Mouse (Mus musculus) midbrain, embryonic 15.5 days (tissue): ENCODE results near the gene Gm47955. TPM values are rescaled to one million over a fixed set of nuclear protein-coding genes. Genes with fewer than 3 reads are reported as not detected.
"Not testable (repeated sequence)": the region's sequence is repeated elsewhere in the genome, so short reads cannot be mapped to it uniquely, and the experiment has no call there.

Experiments
- ATAC-seq: fragments of 200-750 bp; cut with Nextera tagmentation; replicated peaks from 2 replicates; pipeline ENCODE4 v1.8.0; 2017; ENCODE audit warnings: moderate TSS enrichment
- H3K27ac ChIP-seq: fragments of 300-500 bp; sonication (generic); 2 replicates; pipeline ENCODE4 v1.5.1; 2015; ENCODE audit warnings: mild to moderate bottlenecking, inconsistent platforms
- H3K27me3 ChIP-seq: fragments of 300-500 bp; sonication (generic); replicated peaks from 2 replicates; pipeline ENCODE4 v1.6.1; 2015; ENCODE audit warnings: inconsistent platforms
- H3K36me3 ChIP-seq: fragments of 300-500 bp; sonication (generic); replicated peaks from 2 replicates; pipeline ENCODE4 v1.6.1; 2015; ENCODE audit warnings: inconsistent platforms
- H3K4me1 ChIP-seq: fragments of 300-500 bp; sonication (generic); 2 replicates; pipeline ENCODE4 v1.6.1; 2015; ENCODE audit warnings: inconsistent platforms
- H3K4me2 ChIP-seq: fragments of 300-500 bp; sonication (generic); 2 replicates; pipeline ENCODE4 v1.6.1; 2015; ENCODE audit warnings: inconsistent platforms, mild to moderate bottlenecking, moderate library complexity
- H3K4me3 ChIP-seq: fragments of 300-500 bp; sonication (generic); 2 replicates; pipeline ENCODE4 v1.5.1; 2015; ENCODE audit warnings: mild to moderate bottlenecking, inconsistent platforms
- H3K9ac ChIP-seq: fragments of 300-500 bp; sonication (generic); 2 replicates; pipeline ENCODE4 v1.6.1; 2015; ENCODE audit warnings: mild to moderate bottlenecking, inconsistent platforms
- H3K9me3 ChIP-seq: fragments of 300-500 bp; sonication (generic); 2 replicates; pipeline ENCODE4 v1.6.1; 2016; ENCODE audit warnings: inconsistent platforms
- WGBS: fragments of 180-500 bp; shearing (Covaris S2); methylation state at CpG from one replicate; pipeline ENCODE4 v1.1.7; 2015; ENCODE audit warnings: mixed read lengths; 5-methylcytosine and 5-hydroxymethylcytosine counted together
- polyA plus RNA-seq: library from polyadenylated mRNA; unstranded; fragments of >200 nt; fragmentation: Nextera tagmentation; extraction: Ambion mirVana; gene quantifications from 2 replicates; pipeline ENCODE4 v1.2.1, GENCODE M21; 2015

Gm47955 gene
- polyA plus RNA-seq = not detected in 2 replicates

DNA sequence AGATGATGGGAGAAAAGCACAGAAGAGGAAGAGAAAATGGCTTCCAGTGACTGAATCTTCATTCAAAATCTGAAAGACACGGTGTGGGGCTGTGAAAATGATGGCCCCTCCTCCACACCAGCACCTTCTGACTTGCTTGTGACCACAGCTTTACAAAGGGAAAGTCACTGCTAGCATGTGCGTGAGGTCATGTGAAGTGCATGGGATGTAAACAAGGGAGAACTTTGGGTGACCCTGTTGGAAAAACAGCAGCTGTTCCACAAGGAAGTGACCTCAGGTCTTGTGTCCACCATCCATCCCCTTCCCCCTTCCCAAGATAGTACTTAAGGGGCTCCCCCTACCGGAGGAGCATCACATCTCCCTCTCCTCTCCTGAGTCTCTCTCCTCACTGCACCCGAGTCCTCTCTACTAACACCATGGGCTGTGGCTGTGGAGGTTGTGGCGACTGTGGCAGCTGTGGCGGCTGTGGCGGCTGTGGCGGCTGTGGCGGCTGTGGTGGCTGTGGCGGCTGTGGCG lies at the start of gene Gm47955:
Gene Gm47955, plus strand, starts transcription at position 417 of the 516 bp plus-strand sequence.
- Histone ChIP-seq H3K27me3 (no peaks in the 10 kb centered on the region), H3K4me2 (no peak within 1 kb of the TSS), H3K36me3 (no peaks in the 10 kb centered on the region), H3K4me3 (no peak within 1 kb of the TSS), H3K9me3 (no peaks in the 10 kb centered on the region), H3K27ac (no peak within 1 kb of the TSS), H3K9ac (no peak within 1 kb of the TSS), H3K4me1 (no peaks in the 10 kb centered on the region)
- no peak for ATAC-seq
- WGBS = 92% methylated on average over 11 of the region's 11 CpGs

DNA sequence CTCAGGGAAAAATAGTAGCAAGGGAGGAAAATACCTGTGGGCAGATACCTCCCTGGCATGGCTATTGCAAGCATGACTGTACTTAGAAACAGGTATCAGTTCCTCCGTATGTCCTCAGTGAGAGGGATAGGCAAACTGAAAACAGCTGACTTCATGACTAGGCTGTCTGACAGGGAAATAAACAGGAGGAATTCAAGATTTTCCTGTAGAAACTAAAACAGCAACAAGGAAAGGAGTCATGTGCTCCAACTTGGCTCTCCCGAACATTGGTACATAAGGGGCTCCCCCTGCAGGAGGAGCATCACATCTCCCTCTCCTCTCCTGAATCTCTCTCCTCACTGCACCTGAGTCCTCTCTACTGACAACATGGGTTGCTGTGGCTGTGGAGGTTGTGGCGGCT lies 47.1 kb upstream of the Gm47955 start, which contains the start of gene A030005L19Rik:
Gene A030005L19Rik, plus strand, starts transcription at position 301 of the 400 bp plus-strand sequence.
- Histone ChIP-seq H3K27me3 (no peaks in the 10 kb centered on the region), H3K27ac (no peak within 1 kb of the TSS), H3K9me3 (no peaks in the 10 kb centered on the region), H3K4me3 (no peak within 1 kb of the TSS), H3K4me2 (no peak within 1 kb of the TSS), H3K4me1 (no peaks in the 10 kb centered on the region), H3K36me3 (no peaks in the 10 kb centered on the region), H3K9ac (no peak within 1 kb of the TSS)
- ATAC-seq = no peak
- 94% methylated on average over 3 of the region's 3 CpGs for WGBS

DNA sequence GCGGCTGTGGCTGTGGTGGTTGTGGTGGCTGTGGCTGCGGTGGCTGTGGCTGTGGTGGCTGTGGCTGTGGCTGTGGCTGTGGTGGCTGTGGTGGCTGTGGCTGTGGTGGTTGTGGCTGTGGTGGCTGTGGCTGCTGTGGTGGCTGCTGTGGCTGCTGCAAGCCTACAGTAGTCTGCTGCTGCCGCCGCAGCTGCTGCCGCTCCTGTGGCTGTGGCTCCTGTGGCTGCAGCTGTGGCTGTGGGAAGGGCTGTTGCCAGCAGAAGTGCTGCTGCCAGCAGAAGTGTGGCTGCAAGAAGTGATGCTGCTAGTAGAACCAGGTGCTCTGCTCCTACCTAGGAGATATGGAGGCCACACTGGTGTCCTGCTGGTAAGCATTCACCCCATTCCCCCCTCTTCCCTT lies 46.7 kb upstream of the Gm47955 start:
- H3K4me2 ChIP-seq, H3K27me3 ChIP-seq, H3K9me3 ChIP-seq, ATAC-seq, H3K4me3 ChIP-seq, H3K27ac ChIP-seq, H3K9ac ChIP-seq, H3K4me1 ChIP-seq, H3K36me3 ChIP-seq: not testable (repeated sequence)
- WGBS = 96% methylated on average over 5 of the region's 5 CpGs

DNA sequence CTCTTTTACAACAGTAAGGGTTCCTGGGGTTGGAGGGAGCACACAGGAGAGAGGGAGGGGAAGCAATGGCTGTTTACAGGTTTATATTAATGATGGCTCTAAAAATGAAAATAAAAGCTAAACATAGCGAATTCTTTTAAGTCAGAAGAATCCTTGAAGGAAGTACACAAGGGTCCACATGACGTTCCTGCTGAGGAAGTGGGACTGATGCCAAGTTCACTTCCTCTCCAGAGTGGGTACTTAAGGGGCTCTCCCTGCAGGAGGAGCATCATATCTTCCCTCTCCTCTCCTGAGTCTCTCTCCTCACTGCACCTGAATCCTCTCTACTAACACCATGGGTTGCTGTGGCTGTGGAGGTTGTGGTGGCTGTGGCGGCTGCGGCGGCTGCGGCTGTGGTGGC lies 35.4 kb upstream of the Gm47955 start, which contains the start of gene A030014E15Rik:
Gene A030014E15Rik, plus strand, starts transcription at position 268 of the 400 bp plus-strand sequence.
- no peak within 1 kb of the TSS for H3K27ac ChIP-seq
- WGBS = 92% methylated on average over 6 of the region's 6 CpGs
- H3K4me2 ChIP-seq = no peak within 1 kb of the TSS
- H3K9me3 ChIP-seq = no peaks in the 10 kb centered on the region
- H3K9ac ChIP-seq = no peak within 1 kb of the TSS
- no peak for ATAC-seq
- no peaks in the 10 kb centered on the region for H3K4me1 ChIP-seq
- H3K27me3 ChIP-seq = no peaks in the 10 kb centered on the region
- no peak within 1 kb of the TSS for H3K4me3 ChIP-seq
- no peaks in the 10 kb centered on the region for H3K36me3 ChIP-seq

DNA sequence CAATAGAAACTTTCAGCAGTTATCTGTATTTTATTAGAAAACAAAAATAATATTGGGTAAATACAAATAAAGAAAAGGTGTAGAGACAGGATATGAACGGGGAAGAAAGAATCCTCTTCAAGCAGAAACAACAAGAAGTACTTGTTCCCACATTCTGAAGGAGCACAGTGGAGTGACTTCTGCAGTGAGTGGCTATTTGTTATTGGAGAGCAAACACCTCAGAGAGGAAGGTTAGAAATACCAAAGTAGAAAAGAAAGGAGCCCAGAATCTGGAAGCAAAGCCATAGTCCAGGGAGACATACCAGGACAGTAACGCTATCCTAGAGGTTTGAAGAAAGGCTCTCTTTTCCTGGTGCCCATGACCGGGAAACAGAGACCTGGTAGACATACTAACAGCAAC lies 29.5 kb upstream of the Gm47955 start:
- not testable (repeated sequence) for H3K4me3 ChIP-seq, H3K27ac ChIP-seq, H3K9me3 ChIP-seq, H3K4me2 ChIP-seq, H3K4me1 ChIP-seq, H3K27me3 ChIP-seq, ATAC-seq, H3K9ac ChIP-seq, H3K36me3 ChIP-seq
- 95% methylated on average over 3 of the region's 3 CpGs for WGBS

DNA sequence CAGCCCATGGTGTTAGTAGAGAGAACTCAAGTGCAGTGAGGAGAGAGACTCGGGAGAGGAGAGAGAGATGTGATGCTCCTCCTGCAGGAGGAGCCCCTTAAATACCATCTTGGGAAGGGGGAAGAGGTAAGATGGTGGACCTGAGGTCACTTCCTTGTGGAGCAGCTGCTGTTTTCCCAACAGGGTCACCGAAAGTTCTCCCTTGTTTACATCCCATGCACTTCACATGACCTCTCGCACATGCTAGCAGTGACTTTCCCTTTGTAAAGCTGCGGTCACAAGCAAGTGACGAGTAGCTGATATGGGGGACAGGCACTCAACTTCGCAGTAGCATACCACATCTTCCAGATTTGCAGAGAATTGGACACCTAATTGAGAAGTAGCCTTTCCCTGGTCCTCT lies 28.8 kb upstream of the Gm47955 start, which contains the start of gene Gm6217:
Gene Gm6217, minus strand, starts transcription at position 74 of the 400 bp plus-strand sequence.
- H3K9ac ChIP-seq = not testable (repeated sequence)

DNA sequence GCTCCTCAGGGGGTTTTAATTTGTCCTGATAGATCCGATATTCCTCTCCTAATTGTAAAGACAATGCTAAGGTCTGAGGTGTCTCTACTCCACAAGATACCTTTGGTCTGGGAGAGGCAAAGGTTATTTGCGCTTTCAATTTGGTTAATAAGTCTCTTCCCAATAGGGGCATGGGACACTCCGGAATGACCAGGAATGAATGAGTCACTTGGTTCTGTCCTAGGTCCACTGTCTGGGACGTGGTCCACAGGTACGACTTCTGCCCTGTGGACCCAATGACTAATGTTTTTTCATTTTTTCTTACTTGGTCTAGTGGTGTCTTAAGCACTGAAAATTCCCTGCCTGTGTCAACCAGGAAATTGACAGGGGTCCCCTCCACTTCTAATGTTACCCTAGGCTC lies 21.4 kb upstream of the Gm47955 start:
- H3K36me3 ChIP-seq = no peaks in the 10 kb centered on the region
- ATAC-seq = no peak
- H3K27ac ChIP-seq = no peak overlapping the region
- H3K4me2 ChIP-seq = no peak overlapping the region
- H3K4me1 ChIP-seq = no peaks in the 10 kb centered on the region
- no peak overlapping the region for H3K9ac ChIP-seq
- no peaks in the 10 kb centered on the region for H3K27me3 ChIP-seq
- 92% methylated on average over 5 of the region's 5 CpGs for WGBS
- no peaks in the 10 kb centered on the region; the same call in 1 of the 2 replicates for H3K9me3 ChIP-seq
- no peak overlapping the region for H3K4me3 ChIP-seq

More for the DNA sequence above, 28.8 kb upstream of the Gm47955 start, which contains the start of gene Gm6217:
- ATAC-seq, H3K4me1 ChIP-seq, H3K27me3 ChIP-seq, H3K4me2 ChIP-seq, H3K27ac ChIP-seq, H3K36me3 ChIP-seq, H3K9me3 ChIP-seq, H3K4me3 ChIP-seq: not testable (repeated sequence)
- no CpG with 5 or more reads among the region's 6 CpGs for WGBS

DNA sequence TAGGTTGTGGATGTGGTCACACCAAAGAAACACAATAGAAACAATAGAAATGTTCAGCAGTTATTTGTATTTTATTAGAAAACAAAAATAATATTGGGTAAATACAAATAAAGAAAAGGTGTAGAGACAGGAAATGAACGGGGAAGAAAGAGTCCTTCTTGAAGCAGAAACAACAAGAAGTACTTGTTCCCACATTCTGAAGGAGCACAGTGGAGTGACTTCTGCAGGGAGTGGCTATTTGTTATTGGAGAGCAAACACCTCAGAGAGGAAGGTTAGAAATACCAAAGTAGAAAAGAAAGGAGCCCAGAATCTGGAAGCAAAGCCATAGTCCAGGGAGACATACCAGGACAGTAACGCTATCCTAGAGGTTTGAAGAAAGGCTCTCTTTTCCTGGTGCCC lies 17.6 kb upstream of the Gm47955 start:
- H3K4me2 ChIP-seq, H3K4me1 ChIP-seq, H3K27me3 ChIP-seq, H3K9me3 ChIP-seq, H3K9ac ChIP-seq, ATAC-seq, H3K27ac ChIP-seq, H3K36me3 ChIP-seq, H3K4me3 ChIP-seq: not testable (repeated sequence)
- WGBS = 99% methylated on average over 2 of the region's 2 CpGs

DNA sequence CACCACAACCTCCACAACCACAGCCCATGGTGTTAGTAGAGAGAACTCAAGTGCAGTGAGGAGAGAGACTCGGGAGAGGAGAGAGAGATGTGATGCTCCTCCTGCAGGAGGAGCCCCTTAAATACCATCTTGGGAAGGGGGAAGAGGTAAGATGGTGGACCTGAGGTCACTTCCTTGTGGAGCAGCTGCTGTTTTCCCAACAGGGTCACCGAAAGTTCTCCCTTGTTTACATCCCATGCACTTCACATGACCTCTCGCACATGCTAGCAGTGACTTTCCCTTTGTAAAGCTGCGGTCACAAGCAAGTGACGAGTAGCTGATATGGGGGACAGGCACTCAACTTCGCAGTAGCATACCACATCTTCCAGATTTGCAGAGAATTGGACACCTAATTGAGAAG lies 16.8 kb upstream of the Gm47955 start, which contains the start of gene A030003K21Rik:
Gene A030003K21Rik, minus strand, starts transcription at position 94 of the 400 bp plus-strand sequence.
- WGBS = no CpG with 5 or more reads among the region's 6 CpGs
- not testable (repeated sequence) for H3K4me3 ChIP-seq, H3K4me1 ChIP-seq, H3K9ac ChIP-seq, H3K36me3 ChIP-seq, H3K27ac ChIP-seq, H3K4me2 ChIP-seq, H3K27me3 ChIP-seq, H3K9me3 ChIP-seq, ATAC-seq

DNA sequence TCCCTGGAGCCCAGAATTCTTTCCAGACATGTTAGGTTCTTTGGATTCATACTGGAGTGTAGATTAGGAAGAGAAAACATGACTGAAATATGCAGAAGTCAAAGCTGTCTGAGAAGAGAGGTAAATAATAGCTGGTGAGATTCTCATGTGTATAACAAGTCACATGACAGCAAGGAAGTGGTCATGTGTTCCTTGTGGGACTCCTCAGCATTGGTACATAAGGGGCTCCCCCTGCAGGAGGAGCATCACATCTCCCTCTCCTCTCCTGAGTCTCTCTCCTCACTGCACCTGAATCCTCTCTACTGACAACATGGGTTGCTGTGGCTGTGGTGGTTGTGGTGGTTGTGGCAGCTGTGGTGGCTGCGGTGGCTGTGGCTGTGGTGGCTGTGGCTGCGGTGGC lies 14.1 kb upstream of the Gm47955 start:
- not testable (repeated sequence) for H3K27me3 ChIP-seq, H3K9ac ChIP-seq, H3K27ac ChIP-seq, H3K4me3 ChIP-seq, H3K4me1 ChIP-seq, H3K36me3 ChIP-seq, H3K4me2 ChIP-seq, H3K9me3 ChIP-seq, ATAC-seq
- WGBS = 100% methylated on average over 2 of the region's 2 CpGs

DNA sequence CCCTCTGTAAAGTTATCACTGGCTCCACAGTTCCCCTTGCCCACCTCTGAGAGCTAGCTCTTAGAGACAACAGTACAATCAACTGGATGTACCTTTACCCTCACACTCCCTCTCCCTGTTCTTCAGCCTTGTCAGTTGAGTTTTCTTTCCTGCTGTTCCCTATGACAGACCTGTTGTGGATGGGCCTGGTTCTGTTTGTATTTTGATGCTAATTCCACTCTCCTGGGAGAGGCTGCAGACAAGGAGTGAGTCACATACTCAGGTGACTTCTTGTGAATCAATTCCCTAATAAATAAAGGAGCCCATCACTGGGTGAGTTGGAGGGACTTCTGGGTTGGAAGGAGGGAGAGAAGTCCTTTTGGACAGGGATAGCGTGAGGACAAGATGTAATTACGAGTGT lies 11.5 kb upstream of the Gm47955 start:
- H3K36me3 ChIP-seq = no peaks in the 10 kb centered on the region
- no peak overlapping the region for H3K27ac ChIP-seq
- no peaks in the 10 kb centered on the region for H3K27me3 ChIP-seq
- H3K9ac ChIP-seq = no peak overlapping the region
- H3K4me2 ChIP-seq = no peak overlapping the region
- H3K4me3 ChIP-seq = no peak overlapping the region
- 90% methylated on average over 2 of the region's 2 CpGs for WGBS
- no peaks in the 10 kb centered on the region for H3K9me3 ChIP-seq
- no peak for ATAC-seq
- H3K4me1 ChIP-seq = no peaks in the 10 kb centered on the region

DNA sequence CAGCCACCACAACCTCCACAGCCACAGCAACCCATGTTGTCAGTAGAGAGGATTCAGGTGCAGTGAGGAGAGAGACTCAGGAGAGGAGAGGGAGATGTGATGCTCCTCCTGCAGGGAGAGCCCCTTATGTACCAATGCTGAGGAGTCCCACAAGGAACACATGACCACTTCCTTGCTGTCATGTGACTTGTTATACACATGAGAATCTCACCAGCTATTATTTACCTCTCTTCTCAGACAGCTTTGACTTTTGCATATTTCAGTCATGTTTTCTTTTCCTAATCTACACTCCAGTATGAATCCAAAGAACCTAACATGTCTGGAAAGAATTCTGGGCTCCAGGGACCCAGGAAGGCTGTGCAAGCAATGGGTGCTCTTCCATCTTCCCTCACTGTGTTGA lies 4.2 kb upstream of the Gm47955 start, which contains the start of gene Gm7544:
Gene Gm7544, minus strand, starts transcription at position 101 of the 400 bp plus-strand sequence.
- not testable (repeated sequence) for H3K27ac ChIP-seq, H3K4me3 ChIP-seq, H3K9ac ChIP-seq, ATAC-seq, H3K9me3 ChIP-seq, H3K4me1 ChIP-seq, H3K4me2 ChIP-seq, H3K27me3 ChIP-seq, H3K36me3 ChIP-seq

DNA sequence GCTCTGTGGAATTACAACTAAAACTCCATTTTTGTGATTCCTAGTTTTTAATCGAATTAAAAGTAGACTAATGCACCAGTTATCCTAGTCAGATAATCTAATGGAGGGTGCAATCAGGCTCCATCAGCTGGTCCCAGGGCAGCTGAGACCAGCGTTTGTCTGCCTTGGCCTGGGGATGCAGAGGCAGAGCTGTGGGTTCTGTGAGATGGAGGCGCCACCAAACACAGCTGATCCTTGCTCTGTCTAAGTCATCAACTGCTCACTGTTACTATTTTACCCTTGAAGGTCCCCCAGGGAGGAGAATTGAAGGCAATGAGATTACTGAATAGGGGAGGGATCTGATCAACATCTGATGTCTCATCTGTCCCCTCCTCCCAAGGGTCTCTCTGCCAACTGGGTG lies 6.3 kb downstream of the Gm47955 start:
- ATAC-seq = no peak
- 64% methylated on average over 3 of the region's 3 CpGs for WGBS
- no peak overlapping the region for H3K9ac ChIP-seq

More for the DNA sequence above, 6.3 kb downstream of the Gm47955 start:
- no peak overlapping the region for H3K4me3 ChIP-seq
- no peaks in the 10 kb centered on the region for H3K27me3 ChIP-seq
- H3K36me3 ChIP-seq = no peaks in the 10 kb centered on the region
- H3K4me1 ChIP-seq = no peaks in the 10 kb centered on the region
- no peak overlapping the region for H3K27ac ChIP-seq
- no peak overlapping the region for H3K4me2 ChIP-seq
- no peaks in the 10 kb centered on the region for H3K9me3 ChIP-seq
